Mouse (Mus musculus): ENCODE results near the gene Gramd1c. TPM values are rescaled to one million over a fixed set of nuclear protein-coding genes. Genes with fewer than 3 reads are reported as not detected.

The Gramd1c gene
- polyA plus RNA-seq, 1 experiment from 2014 or later = 4.7 TPM

- no peak overlapping the region for H3K4me3 ChIP-seq (ENCODE audit: low read length)
- H3K4me2 ChIP-seq (ENCODE audit: low read depth, low read length) = no peak overlapping the region
- H3K9me3 ChIP-seq (replicated peaks; ENCODE audit: control insufficient read depth, low read length) = no peaks in the 10 kb centered on the region
- H3K36me3 ChIP-seq (ENCODE audit: control insufficient read depth, insufficient read depth) = no peaks in the 10 kb centered on the region
- 69% methylated on average over 5 of the region's 5 CpGs for WGBS
- no peak overlapping the region for H3K27ac ChIP-seq (ENCODE audit: low read length)
- no peaks in the 10 kb centered on the region for H3K4me1 ChIP-seq (ENCODE audit: control insufficient read depth, insufficient read depth, low read length)
- no peak for ATAC-seq (replicated peaks; ENCODE audit: extremely low read depth, insufficient read depth, low FRiP score)
- no peaks in the 10 kb centered on the region for H3K27me3 ChIP-seq (ENCODE audit: control insufficient read depth, insufficient read depth, low read length)
- H3K9ac ChIP-seq (ENCODE audit: low read length) = no peak overlapping the region
Measured at GRCm38 (mm10) chr16:44033365-44033764, 29.8 kb downstream of the Gramd1c start.

- no peaks in the 10 kb centered on the region for H3K9me3 ChIP-seq (replicated peaks; ENCODE audit: control insufficient read depth, low read length)
- no peak overlapping the region for H3K4me3 ChIP-seq (ENCODE audit: low read length)
- ATAC-seq (replicated peaks; ENCODE audit: extremely low read depth, insufficient read depth, low FRiP score) = no peak
- H3K36me3 ChIP-seq (ENCODE audit: control insufficient read depth, insufficient read depth) = no peaks in the 10 kb centered on the region
- WGBS = 36% methylated on average over 2 of the region's 2 CpGs
- H3K27me3 ChIP-seq (ENCODE audit: control insufficient read depth, insufficient read depth, low read length) = no peaks in the 10 kb centered on the region
- H3K9ac ChIP-seq (ENCODE audit: low read length) = no peak overlapping the region
- H3K27ac ChIP-seq (ENCODE audit: low read length) = no peak overlapping the region
- H3K4me1 ChIP-seq (ENCODE audit: control insufficient read depth, insufficient read depth, low read length) = no peaks in the 10 kb centered on the region
- H3K4me2 ChIP-seq (ENCODE audit: low read depth, low read length) = no peak overlapping the region
Measured at GRCm38 (mm10) chr16:44029273-44029672, 33.9 kb downstream of the Gramd1c start.

- no peak for ATAC-seq (replicated peaks; ENCODE audit: extremely low read depth, insufficient read depth, low FRiP score)
- no peak overlapping the region for H3K4me2 ChIP-seq (ENCODE audit: low read depth, low read length)
- no peaks in the 10 kb centered on the region for H3K9me3 ChIP-seq (replicated peaks; ENCODE audit: control insufficient read depth, low read length)
- no peaks in the 10 kb centered on the region for H3K36me3 ChIP-seq (ENCODE audit: control insufficient read depth, insufficient read depth)
- no peaks in the 10 kb centered on the region for H3K4me1 ChIP-seq (ENCODE audit: control insufficient read depth, insufficient read depth, low read length)
- H3K27me3 ChIP-seq (ENCODE audit: control insufficient read depth, insufficient read depth, low read length) = no peaks in the 10 kb centered on the region
- H3K4me3 ChIP-seq (ENCODE audit: low read length) = no peak overlapping the region
- no peak overlapping the region for H3K9ac ChIP-seq (ENCODE audit: low read length)
- no peak overlapping the region for H3K27ac ChIP-seq (ENCODE audit: low read length)
- WGBS = 88% methylated on average over 9 of the region's 9 CpGs
Measured at GRCm38 (mm10) chr16:44026822-44027221, 36.3 kb downstream of the Gramd1c start.

- no peak overlapping the region for H3K9ac ChIP-seq (ENCODE audit: low read length)
- ATAC-seq (replicated peaks; ENCODE audit: extremely low read depth, insufficient read depth, low FRiP score) = no peak
- no peak overlapping the region for H3K27ac ChIP-seq (ENCODE audit: low read length)
- H3K4me2 ChIP-seq (ENCODE audit: low read depth, low read length) = no peak overlapping the region
- H3K4me1 ChIP-seq (ENCODE audit: control insufficient read depth, insufficient read depth, low read length) = no peaks in the 10 kb centered on the region
- WGBS = 73% methylated on average over 6 of the region's 6 CpGs
- H3K9me3 ChIP-seq (replicated peaks; ENCODE audit: control insufficient read depth, low read length) = no peaks in the 10 kb centered on the region
- H3K36me3 ChIP-seq (ENCODE audit: control insufficient read depth, insufficient read depth) = no peaks in the 10 kb centered on the region
- no peaks in the 10 kb centered on the region for H3K27me3 ChIP-seq (ENCODE audit: control insufficient read depth, insufficient read depth, low read length)
- H3K4me3 ChIP-seq (ENCODE audit: low read length) = no peak overlapping the region
Measured at GRCm38 (mm10) chr16:44026210-44026609, 36.9 kb downstream of the Gramd1c start.

GRCm38 (mm10) chr16:44018986-44019548 is 44.1 kb downstream of the Gramd1c start:
- Histone ChIP-seq H3K4me2 (ENCODE audit: low read depth, low read length) (peak overlapping the region; percentile 40; the same call in 1 of the 2 replicates), H3K9me3 (replicated peaks; ENCODE audit: control insufficient read depth, low read length) (no peaks in the 10 kb centered on the region), H3K27me3 (ENCODE audit: control insufficient read depth, insufficient read depth, low read length) (no peaks in the 10 kb centered on the region), H3K9ac (ENCODE audit: low read length) (no peak overlapping the region), H3K36me3 (ENCODE audit: control insufficient read depth, insufficient read depth) (no peaks in the 10 kb centered on the region), H3K4me1 (ENCODE audit: control insufficient read depth, insufficient read depth, low read length) (peaks cover 5% of the 10 kb centered on the region), H3K27ac (ENCODE audit: low read length) (no peak overlapping the region), H3K4me3 (ENCODE audit: low read length) (no peak overlapping the region)
- no peak for ATAC-seq (replicated peaks; ENCODE audit: extremely low read depth, insufficient read depth, low FRiP score)
- WGBS = 63% methylated on average over 2 of the region's 2 CpGs

GRCm38 (mm10) chr16:44018372-44018771 is 44.8 kb downstream of the Gramd1c start:
- no peak overlapping the region for H3K4me3 ChIP-seq (ENCODE audit: low read length)
- ATAC-seq (replicated peaks; ENCODE audit: extremely low read depth, insufficient read depth, low FRiP score) = peak; percentile 75
- no peaks in the 10 kb centered on the region for H3K9me3 ChIP-seq (replicated peaks; ENCODE audit: control insufficient read depth, low read length)
- no peaks in the 10 kb centered on the region for H3K36me3 ChIP-seq (ENCODE audit: control insufficient read depth, insufficient read depth)
- H3K4me1 ChIP-seq (ENCODE audit: control insufficient read depth, insufficient read depth, low read length) = peaks cover 5% of the 10 kb centered on the region
- H3K27ac ChIP-seq (ENCODE audit: low read length) = peak overlapping the region; percentile 49
- WGBS = 10% methylated on average over 7 of the region's 7 CpGs
- no peak overlapping the region for H3K9ac ChIP-seq (ENCODE audit: low read length)
- H3K4me2 ChIP-seq (ENCODE audit: low read depth, low read length) = peak overlapping the region; percentile 40; the same call in 1 of the 2 replicates
- no peaks in the 10 kb centered on the region for H3K27me3 ChIP-seq (ENCODE audit: control insufficient read depth, insufficient read depth, low read length)

- Histone ChIP-seq H3K27me3 (ENCODE audit: control insufficient read depth, insufficient read depth, low read length) (no peaks in the 10 kb centered on the region), H3K4me2 (ENCODE audit: low read depth, low read length) (no peak overlapping the region), H3K9me3 (replicated peaks; ENCODE audit: control insufficient read depth, low read length) (no peaks in the 10 kb centered on the region), H3K27ac (ENCODE audit: low read length) (no peak overlapping the region), H3K4me3 (ENCODE audit: low read length) (no peak overlapping the region), H3K9ac (ENCODE audit: low read length) (no peak overlapping the region), H3K4me1 (ENCODE audit: control insufficient read depth, insufficient read depth, low read length) (peaks cover 5% of the 10 kb centered on the region), H3K36me3 (ENCODE audit: control insufficient read depth, insufficient read depth) (no peaks in the 10 kb centered on the region)
- no peak for ATAC-seq (replicated peaks; ENCODE audit: extremely low read depth, insufficient read depth, low FRiP score)
- WGBS = 75% methylated on average over 4 of the region's 4 CpGs
Measured at GRCm38 (mm10) chr16:44017707-44018106, 45.4 kb downstream of the Gramd1c start.

- Histone ChIP-seq H3K27ac (ENCODE audit: low read length) (no peak overlapping the region), H3K27me3 (ENCODE audit: control insufficient read depth, insufficient read depth, low read length) (no peaks in the 10 kb centered on the region), H3K4me1 (ENCODE audit: control insufficient read depth, insufficient read depth, low read length) (peaks cover 5% of the 10 kb centered on the region), H3K4me2 (ENCODE audit: low read depth, low read length) (peak overlapping the region; percentile 69), H3K4me3 (ENCODE audit: low read length) (peak overlapping the region; percentile 44), H3K9me3 (replicated peaks; ENCODE audit: control insufficient read depth, low read length) (no peaks in the 10 kb centered on the region), H3K9ac (ENCODE audit: low read length) (peak overlapping the region; percentile 46), H3K36me3 (ENCODE audit: control insufficient read depth, insufficient read depth) (no peaks in the 10 kb centered on the region)
- WGBS = 6% methylated on average over 11 of the region's 11 CpGs
- ATAC-seq (replicated peaks; ENCODE audit: extremely low read depth, insufficient read depth, low FRiP score) = no peak; the same call in 1 of the 2 replicates
Measured at GRCm38 (mm10) chr16:44016164-44016563, 47.0 kb downstream of the Gramd1c start.

- no peak overlapping the region for H3K27ac ChIP-seq (ENCODE audit: low read length)
- 47% methylated on average over 16 of the region's 16 CpGs for WGBS
- H3K9me3 ChIP-seq (replicated peaks; ENCODE audit: control insufficient read depth, low read length) = no peaks in the 10 kb centered on the region
- H3K4me1 ChIP-seq (ENCODE audit: control insufficient read depth, insufficient read depth, low read length) = peaks cover 5% of the 10 kb centered on the region
- H3K27me3 ChIP-seq (ENCODE audit: control insufficient read depth, insufficient read depth, low read length) = no peaks in the 10 kb centered on the region
- peak overlapping the region; percentile 46 for H3K9ac ChIP-seq (ENCODE audit: low read length)
- no peaks in the 10 kb centered on the region for H3K36me3 ChIP-seq (ENCODE audit: control insufficient read depth, insufficient read depth)
- no peak for ATAC-seq (replicated peaks; ENCODE audit: extremely low read depth, insufficient read depth, low FRiP score)
- H3K4me2 ChIP-seq (ENCODE audit: low read depth, low read length) = peak overlapping the region; percentile 69
- peak overlapping the region; percentile 44 for H3K4me3 ChIP-seq (ENCODE audit: low read length)
Measured at GRCm38 (mm10) chr16:44015416-44016158, 47.6 kb downstream of the Gramd1c start.

Data from heart, embryonic 16.5 days (tissue).